Comparison of ENCODE assay signal across 14 mouse cellular contexts in genomic region chr5:73188576-73188975, GRCm38 (mm10).
DNase-seq lines count a peak whose midpoint lies in the region; ATAC-seq and TF ChIP-seq lines count a peak whose summit lies in the region.
"Had no signal": no experiment of that assay in that cellular context is flagged by ENCODE, and none has a peak within 500 bp of the region (broad histone marks: within the 10 kb centered on the region; RNA-seq: fewer than 3 reads in every experiment).

No protein-coding gene starts in this region.

- intact Hi-C loops in heart, postnatal 36 days (cut with DNase I) = no loop called here

- no peaks in the 10 kb centered on the region for H3K27me3 ChIP-seq in heart, embryonic 14.5 days (ENCODE audit: control insufficient read depth, insufficient read depth, low read length)
- no peaks in the 10 kb centered on the region for H3K27me3 ChIP-seq in intestine, embryonic 14.5 days (replicated peaks; ENCODE audit: control insufficient read depth, insufficient read depth, low read length)
- H3K27me3 ChIP-seq in small intestine, adult 2 months (ENCODE audit: control insufficient read depth, insufficient read depth, low read length) = no peaks in the 10 kb centered on the region
- H3K27me3 ChIP-seq: hindbrain, embryonic 15.5 days; limb, embryonic 15.5 days; midbrain, embryonic 13.5 days; Patski had no signal

- DNase-seq in heart, postnatal 36 days = no peak
- DNase-seq in ES-E14 (ENCODE audit: low read depth, low spot score) = no peak
- DNase-seq in intestine, embryonic 14.5 days (ENCODE audit: low spot score) = no peak
- DNase-seq in cerebellum, adult 9-11 months = no peak
- DNase-seq in kidney, postnatal 4 days = no peak
- DNase-seq: adrenal gland, adult 2 months; cerebellum, adult 9-10 months; lung, postnatal 4 days had no signal

- TF ChIP-seq CTCF in small intestine, adult 2 months (IDR thresholded peaks at IDR 0.05; ENCODE audit: extremely low read depth, insufficient read length, insufficient replicate concordance, low read depth, low read length) = no peak

- in situ Hi-C loops in ES-E14 (cut with MboI; ENCODE audit: low sequenced_read_pairs in 2 of 2, unreplicated experiment in 2 of 2) = no loop called here

- H3K9me3 ChIP-seq in heart, embryonic 14.5 days (ENCODE audit: control insufficient read depth, low read length) = no peaks in the 10 kb centered on the region
- H3K9me3 ChIP-seq in ES-E14 (ENCODE audit: control insufficient read depth, insufficient read depth, low read depth, low read length) = no peaks in the 10 kb centered on the region
- no peaks in the 10 kb centered on the region for H3K9me3 ChIP-seq in intestine, embryonic 14.5 days (ENCODE audit: control insufficient read depth, low read length)
- H3K9me3 ChIP-seq: hindbrain, embryonic 15.5 days; limb, embryonic 15.5 days; midbrain, embryonic 13.5 days had no signal

- no peak for ATAC-seq in heart, embryonic 14.5 days (ENCODE audit: insufficient number of reproducible peaks, insufficient read depth, low FRiP score, low read depth)
- no peak for ATAC-seq in intestine, embryonic 14.5 days (replicated peaks; ENCODE audit: low FRiP score, low TSS enrichment, low read depth)
- ATAC-seq: midbrain, embryonic 13.5 days; Patski had no signal

- peaks cover 15 to 30% of the 10 kb centered on the region in 2 experiments for H3K4me1 ChIP-seq in heart, embryonic 14.5 days (ENCODE audit: control insufficient read depth in 2 of 2, insufficient read depth in 2 of 2, low read length in 2 of 2)
- H3K4me1 ChIP-seq in ES-E14 (ENCODE audit: control insufficient read depth in 2 of 2, insufficient read depth in 2 of 2, low read length in 2 of 2, poor library complexity in 1 of 2) = peaks cover 5 to 15% of the 10 kb centered on the region in 2 experiments; a peak in 2 of 4 replicates
- H3K4me1 ChIP-seq in intestine, embryonic 14.5 days (replicated peaks; ENCODE audit: control insufficient read depth, insufficient read depth, low read length) = peaks cover 11% of the 10 kb centered on the region; the same call in 1 of the 2 replicates
- H3K4me1 ChIP-seq in small intestine, adult 2 months (ENCODE audit: control insufficient read depth, insufficient read depth, insufficient read length, low read length) = peaks cover 19% of the 10 kb centered on the region; the same call in 1 of the 2 replicates
- H3K4me1 ChIP-seq: hindbrain, embryonic 15.5 days had no signal

- peak overlapping the region in 1 of 2 experiments; percentile 45; a peak in 3 of 4 replicates for H3K27ac ChIP-seq in heart, embryonic 14.5 days (replicated peaks in 1 of 2; ENCODE audit: control insufficient read depth in 1 of 2, insufficient read depth in 1 of 2, low read depth in 2 of 2, low read length in 2 of 2)
- no peak overlapping the region for H3K27ac ChIP-seq in ES-E14 (ENCODE audit: insufficient read depth, low read depth, low read length, poor library complexity, severe bottlenecking)
- 0 out of 2 replicates have a peak overlapping the region, but pooled peaks have one; percentile 3 for H3K27ac ChIP-seq in intestine, embryonic 14.5 days (ENCODE audit: low read depth)
- peak overlapping the region; percentile 52 for H3K27ac ChIP-seq in small intestine, adult 2 months (ENCODE audit: insufficient read depth, low read depth, low read length)
- H3K27ac ChIP-seq: hindbrain, embryonic 15.5 days; limb, embryonic 15.5 days; midbrain, embryonic 13.5 days had no signal

- TF ChIP-seq POLR2A in small intestine, adult 2 months (IDR thresholded peaks at IDR 0.05; ENCODE audit: low read depth, low read length) = no peak

- 0 out of 2 replicates have a peak, but pooled peaks cover 3% of the 10 kb centered on the region for H3K36me3 ChIP-seq in heart, embryonic 14.5 days (ENCODE audit: control insufficient read depth, insufficient read depth, low read length)
- H3K36me3 ChIP-seq in ES-E14 (ENCODE audit: control insufficient read depth, insufficient read depth, low read length, poor library complexity, severe bottlenecking) = no peaks in the 10 kb centered on the region; the same call in 1 of the 2 replicates
- H3K36me3 ChIP-seq in intestine, embryonic 14.5 days (ENCODE audit: control insufficient read depth, insufficient read depth, low read length) = no peaks in the 10 kb centered on the region
- no peaks in the 10 kb centered on the region; the same call in 1 of the 2 replicates for H3K36me3 ChIP-seq in small intestine, adult 2 months (ENCODE audit: control insufficient read depth, insufficient read depth, low read length)
- H3K36me3 ChIP-seq: hindbrain, embryonic 15.5 days; midbrain, embryonic 13.5 days had no signal

- 0 out of 2 replicates have a peak overlapping the region, but pooled peaks have one; percentile 7 for H3K4me2 ChIP-seq in heart, embryonic 14.5 days (ENCODE audit: low read length)
- H3K4me2 ChIP-seq in intestine, embryonic 14.5 days (ENCODE audit: low read length) = no peak overlapping the region
- H3K4me2 ChIP-seq: hindbrain, embryonic 15.5 days; limb, embryonic 15.5 days; midbrain, embryonic 13.5 days had no signal

- H3K9ac ChIP-seq in heart, embryonic 14.5 days (ENCODE audit: low read length) = no peak overlapping the region
- 0 out of 2 replicates have a peak overlapping the region, but pooled peaks have one; percentile 54 for H3K9ac ChIP-seq in ES-E14 (ENCODE audit: insufficient read depth, low read depth, low read length, poor library complexity, severe bottlenecking)
- no peak overlapping the region for H3K9ac ChIP-seq in intestine, embryonic 14.5 days (ENCODE audit: low read length)
- H3K9ac ChIP-seq: hindbrain, embryonic 15.5 days; limb, embryonic 15.5 days; midbrain, embryonic 13.5 days had no signal

- 77% methylated on average over 7 of the region's 7 CpGs for WGBS in heart, embryonic 14.5 days
- WGBS in intestine, embryonic 14.5 days = 72% methylated on average over 7 of the region's 7 CpGs
- 32% methylated on average over 7 of the region's 7 CpGs for WGBS in small intestine, adult 2 months

- no peak overlapping the region for H3K4me3 ChIP-seq in heart, embryonic 14.5 days (ENCODE audit: control insufficient read depth in 1 of 2, insufficient read depth in 1 of 2, low read depth in 1 of 2, low read length in 2 of 2)
- no peak overlapping the region for H3K4me3 ChIP-seq in ES-E14 (ENCODE audit: insufficient read depth in 1 of 2, low read depth in 1 of 2, low read length in 2 of 2, poor library complexity in 1 of 2, severe bottlenecking in 1 of 2)
- H3K4me3 ChIP-seq in intestine, embryonic 14.5 days (ENCODE audit: low read depth, low read length) = no peak overlapping the region
- H3K4me3 ChIP-seq in small intestine, adult 2 months (ENCODE audit: low read depth, low read length) = peak overlapping the region; percentile 26; the same call in 1 of the 2 replicates
- H3K4me3 ChIP-seq: hindbrain, embryonic 15.5 days; limb, embryonic 15.5 days; midbrain, embryonic 13.5 days had no signal

TF ChIP-seq in ES-E14, 5 proteins besides CTCF, POLR2A, EP300 and RAD21:
- TF ChIP-seq CHD2 (IDR thresholded peaks at IDR 0.05; ENCODE audit: low read depth, low read length) (no peak), ZC3H11A (IDR thresholded peaks at IDR 0.05; ENCODE audit: borderline replicate concordance, low read depth, low read length) (no peak), MAFK (IDR thresholded peaks at IDR 0.05; ENCODE audit: insufficient read depth, low read depth, low read length) (no peak), HCFC1 (IDR thresholded peaks at IDR 0.05; ENCODE audit: borderline replicate concordance, insufficient read depth, low read length) (no peak), ZNF384 (IDR thresholded peaks at IDR 0.05; ENCODE audit: low read depth, low read length) (no peak)
